Mouse (Mus musculus): Measurements from ENCODE around the gene Slc35b2.

Slc35b2 gene

GRCm38 (mm10) chr17:45563655-45564530 is at the start of gene Slc35b2:
Gene Slc35b2, plus strand, starts transcription at chr17:45563874.
- DNase-seq (ENCODE audit: low spot score) = peak; percentile 91

- no peak for DNase-seq (ENCODE audit: low spot score)
These were observed 48.4 kb upstream of the Slc35b2 start for GRCm38 (mm10) chr17:45515204-45515726.

GRCm38 (mm10) chr17:45515806-45516205 is 47.9 kb upstream of the Slc35b2 start:
- DNase-seq (ENCODE audit: low spot score) = no peak

- peak; percentile 30 for DNase-seq (ENCODE audit: low spot score)
These were observed 47.2 kb upstream of the Slc35b2 start for GRCm38 (mm10) chr17:45516488-45516887.

GRCm38 (mm10) chr17:45517135-45517534 is 46.5 kb upstream of the Slc35b2 start:
- no peak for DNase-seq (ENCODE audit: low spot score)

- no peak for DNase-seq (ENCODE audit: low spot score)
These were observed 46.0 kb upstream of the Slc35b2 start for GRCm38 (mm10) chr17:45517549-45518215.

GRCm38 (mm10) chr17:45518766-45519475 is 44.8 kb upstream of the Slc35b2 start:
- no peak for DNase-seq (ENCODE audit: low spot score)

- no peak for DNase-seq (ENCODE audit: low spot score)
These were observed 43.5 kb upstream of the Slc35b2 start for GRCm38 (mm10) chr17:45520136-45520535.

GRCm38 (mm10) chr17:45523263-45523662 is 40.4 kb upstream of the Slc35b2 start, which contains the start of gene Tcte1:
Gene Tcte1, plus strand, starts transcription at chr17:45523434.
- DNase-seq (ENCODE audit: low spot score) = no peak

- no peak for DNase-seq (ENCODE audit: low spot score)
These were observed 38.7 kb upstream of the Slc35b2 start for GRCm38 (mm10) chr17:45524961-45525360.

- DNase-seq (ENCODE audit: low spot score) = no peak
These were observed 37.1 kb upstream of the Slc35b2 start for GRCm38 (mm10) chr17:45526571-45526970.

- DNase-seq (ENCODE audit: low spot score) = no peak
These were observed 33.3 kb upstream of the Slc35b2 start for GRCm38 (mm10) chr17:45530346-45530782.

GRCm38 (mm10) chr17:45532896-45533295 is 30.8 kb upstream of the Slc35b2 start:
- DNase-seq (ENCODE audit: low spot score) = no peak

GRCm38 (mm10) chr17:45536264-45536663 is 27.4 kb upstream of the Slc35b2 start:
- no peak for DNase-seq (ENCODE audit: low spot score)

GRCm38 (mm10) chr17:45538394-45538793 is 25.3 kb upstream of the Slc35b2 start:
- no peak for DNase-seq (ENCODE audit: low spot score)

- DNase-seq (ENCODE audit: low spot score) = no peak
These were observed 24.0 kb upstream of the Slc35b2 start for GRCm38 (mm10) chr17:45539664-45540063.

- DNase-seq (ENCODE audit: low spot score) = no peak
These were observed 21.5 kb upstream of the Slc35b2 start for GRCm38 (mm10) chr17:45542129-45542528.

GRCm38 (mm10) chr17:45542705-45543104 is 21.0 kb upstream of the Slc35b2 start:
- DNase-seq (ENCODE audit: low spot score) = no peak

- no peak for DNase-seq (ENCODE audit: low spot score)
These were observed 20.6 kb upstream of the Slc35b2 start for GRCm38 (mm10) chr17:45543115-45543514.

- no peak for DNase-seq (ENCODE audit: low spot score)
These were observed 19.4 kb upstream of the Slc35b2 start for GRCm38 (mm10) chr17:45544001-45544872.

- no peak for DNase-seq (ENCODE audit: low spot score)
These were observed 18.8 kb upstream of the Slc35b2 start for GRCm38 (mm10) chr17:45544873-45545277.

All from ovary, adult 18-20 months (tissue).